Mouse (Mus musculus): Measurements from ENCODE around the gene Pwwp2a.

- TF ChIP-seq CTCF (IDR thresholded peaks at IDR 0.05; ENCODE audit: low read depth): no peak
- no peak for TF ChIP-seq EP300 (IDR thresholded peaks at IDR 0.05; ENCODE audit: low read depth)
Observed at GRCm38 (mm10) chr11:43728737-43729301, 47.0 kb downstream of the Pwwp2a start.
